Mouse (Mus musculus) spleen, adult 2 months (tissue): ENCODE results near the gene Tex29.
"Not testable (repeated sequence)": the region's sequence is repeated elsewhere in the genome, so short reads cannot be mapped to it uniquely, and the experiment has no call there.

Experiments used
- CTCF ChIP-seq: fragments of 200-500 bp; IDR thresholded peaks from 2 replicates; pipeline ENCODE4 v1.5.1; 2011; ENCODE audit warnings: mild to moderate bottlenecking, inconsistent platforms; ENCODE audit not compliant: insufficient read depth, insufficient read length, insufficient replicate concordance; ENCODE audit errors: extremely low read depth
- POLR2A ChIP-seq: fragments of 200-500 bp; IDR thresholded peaks from 2 replicates; pipeline ENCODE4 v1.6.1; 2011; ENCODE audit warnings: low read depth, low read length, inconsistent platforms

GRCm38 (mm10) chr8:11874227-11874626, 34.0 kb downstream of the Tex29 start:
- not testable (repeated sequence) for TF ChIP-seq CTCF, POLR2A
